28 mouse cellular contexts compared by ENCODE assay signal in the genomic region with DNA sequence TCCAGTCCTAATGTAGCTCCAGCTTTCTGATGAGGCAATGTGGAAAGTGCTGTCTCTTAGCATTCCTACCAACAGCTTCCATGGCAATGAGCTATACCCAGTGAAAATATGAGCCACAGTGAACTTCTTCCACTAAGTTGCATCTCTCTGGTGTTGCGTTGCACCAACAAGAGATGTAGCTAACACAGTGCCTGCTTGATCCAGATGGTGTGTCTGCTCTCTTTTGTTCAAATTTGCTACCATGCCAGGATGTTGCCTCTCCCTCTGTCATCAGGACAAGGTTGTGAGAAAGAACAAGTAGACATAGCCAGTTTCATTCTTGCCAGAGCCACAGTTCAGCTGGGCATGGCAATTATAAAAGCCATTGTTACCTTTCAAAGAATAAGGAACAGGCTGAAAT. TPM values are rescaled to one million over a fixed set of nuclear protein-coding genes. Genes with fewer than 3 reads are reported as not detected.
DNase-seq lines count a peak whose midpoint lies in the region; ATAC-seq lines count a peak whose summit lies in the region.
"Had no signal": no experiment of that assay in that cellular context is flagged by ENCODE, and none has a peak within 500 bp of the region (broad histone marks: within the 10 kb centered on the region; RNA-seq: fewer than 3 reads in every experiment).

No protein-coding gene starts in this region.

- H3K36me3 ChIP-seq in kidney, embryonic 15.5 days, result no peaks in the 10 kb centered on the region
- H3K36me3 ChIP-seq in forebrain, embryonic 15.5 days, result no peaks in the 10 kb centered on the region
- H3K36me3 ChIP-seq: forebrain, embryonic 10.5 days; G1E; heart, embryonic 10.5 days; heart, embryonic 13.5 days had no signal

- no peak overlapping the region for H3K4me3 ChIP-seq in kidney, embryonic 15.5 days (replicated peaks)
- H3K4me3 ChIP-seq in brown adipose tissue, adult 24 weeks (ENCODE audit: insufficient read depth, low read depth, low read length), result no peak overlapping the region
- no peak overlapping the region for H3K4me3 ChIP-seq in forebrain, embryonic 15.5 days
- H3K4me3 ChIP-seq: forebrain, embryonic 10.5 days; forebrain, embryonic 13.5 days; gastrocnemius, adult 2 months; heart, embryonic 10.5 days; heart, embryonic 13.5 days had no signal

- H3K27me3 ChIP-seq in kidney, embryonic 15.5 days, result no peaks in the 10 kb centered on the region
- H3K27me3 ChIP-seq in forebrain, embryonic 15.5 days, result no peaks in the 10 kb centered on the region
- H3K27me3 ChIP-seq: CH12.LX; forebrain, embryonic 13.5 days; heart, embryonic 13.5 days; Patski had no signal

- no peak for ATAC-seq in kidney, embryonic 15.5 days (replicated peaks; ENCODE audit: low FRiP score)
- ATAC-seq in forebrain, embryonic 15.5 days (replicated peaks), result no peak
- ATAC-seq: forebrain, embryonic 13.5 days; forebrain, postnatal 0 days; hindbrain, postnatal 0 days; inflammation-experienced regulatory T-cells, adult 6 months; Patski had no signal

- WGBS in kidney, embryonic 15.5 days, result 89% methylated on average over 1 of the region's 1 CpGs
- 74% methylated on average over 1 of the region's 1 CpGs for WGBS in forebrain, embryonic 15.5 days

- no peak for DNase-seq in kidney, postnatal 25 days
- DNase-seq in layer of hippocampus, adult 9-10 months (ENCODE audit: low spot score), result peak; percentile 33
- DNase-seq in layer of hippocampus, postnatal 36 days, result no peak
- DNase-seq: adrenal gland, postnatal 10 days; adrenal gland, postnatal 36 days; B cell, adult 2 months; cerebellum, adult 11-12 months; cerebellum, adult 8-10 months; cerebellum, postnatal 10 days; forebrain, postnatal 0 days; gastrocnemius, adult 2 months; gastrocnemius, postnatal 14 days; heart, adult 11 months; heart, postnatal 14 days; heart, postnatal 4 days had no signal

- no peaks in the 10 kb centered on the region for H3K9me3 ChIP-seq in kidney, embryonic 15.5 days (replicated peaks)
- no peaks in the 10 kb centered on the region for H3K9me3 ChIP-seq in forebrain, embryonic 15.5 days
- H3K9me3 ChIP-seq: forebrain, embryonic 10.5 days; forebrain, embryonic 13.5 days; heart, embryonic 10.5 days; heart, embryonic 13.5 days had no signal

- H3K9ac ChIP-seq in kidney, embryonic 15.5 days, result no peak overlapping the region
- H3K9ac ChIP-seq in forebrain, embryonic 15.5 days (replicated peaks), result no peak overlapping the region
- H3K9ac ChIP-seq: forebrain, embryonic 13.5 days; forebrain, postnatal 0 days; heart, embryonic 13.5 days; hindbrain, embryonic 14.5 days had no signal

- no peak overlapping the region for H3K4me2 ChIP-seq in kidney, embryonic 15.5 days
- H3K4me2 ChIP-seq in forebrain, embryonic 15.5 days (replicated peaks), result no peak overlapping the region
- H3K4me2 ChIP-seq: forebrain, embryonic 13.5 days; heart, embryonic 13.5 days; hindbrain, embryonic 14.5 days had no signal

- 0 out of 2 replicates have a peak overlapping the region, but pooled peaks have one; percentile 22 for H3K27ac ChIP-seq in kidney, embryonic 15.5 days
- 0 out of 2 replicates have a peak overlapping the region, but pooled peaks have one; percentile 8 for H3K27ac ChIP-seq in brown adipose tissue, adult 24 weeks (replicated peaks; ENCODE audit: low read depth, low read length)
- no peak overlapping the region for H3K27ac ChIP-seq in forebrain, embryonic 15.5 days (replicated peaks)
- H3K27ac ChIP-seq: forebrain, embryonic 10.5 days; forebrain, embryonic 13.5 days; gastrocnemius, adult 2 months; heart, embryonic 10.5 days; heart, embryonic 13.5 days; hindbrain, embryonic 14.5 days; hindbrain, postnatal 0 days had no signal

- H3K4me1 ChIP-seq in kidney, embryonic 15.5 days, result peaks cover 17% of the 10 kb centered on the region
- H3K4me1 ChIP-seq in brown adipose tissue, adult 24 weeks (ENCODE audit: control insufficient read depth, insufficient read depth, insufficient read length, low read length), result peaks cover 18% of the 10 kb centered on the region
- H3K4me1 ChIP-seq in forebrain, embryonic 15.5 days, result no peaks in the 10 kb centered on the region
- H3K4me1 ChIP-seq: forebrain, embryonic 13.5 days had no signal

RNA-seq across cellular contexts. Expression of a gene that starts 18.9 kb away (rescaled TPM):
- polyA plus RNA-seq in kidney, embryonic 15.5 days (2015; fragmentation: Nextera tagmentation; extraction: Ambion mirVana), result 14.2 and 15.1 TPM in 2 replicates
- 100 to 1,000 TPM; 189 to 207 TPM for total RNA-seq in layer of hippocampus, postnatal 36 days (2021)
- polyA plus RNA-seq in brown adipose tissue, adult 24 weeks (2012; ENCODE audit: insufficient read depth, insufficient read length, missing spikeins), result 7.1 and 7.7 TPM in 2 replicates
- 30.5 and 31.0 TPM in 2 replicates for polyA plus RNA-seq in forebrain, embryonic 15.5 days (2015; fragmentation: Nextera tagmentation; extraction: Ambion mirVana)
- polyA plus RNA-seq: G1E had no signal
